Mouse (Mus musculus): ENCODE results near the gene Gab2.

DNA sequence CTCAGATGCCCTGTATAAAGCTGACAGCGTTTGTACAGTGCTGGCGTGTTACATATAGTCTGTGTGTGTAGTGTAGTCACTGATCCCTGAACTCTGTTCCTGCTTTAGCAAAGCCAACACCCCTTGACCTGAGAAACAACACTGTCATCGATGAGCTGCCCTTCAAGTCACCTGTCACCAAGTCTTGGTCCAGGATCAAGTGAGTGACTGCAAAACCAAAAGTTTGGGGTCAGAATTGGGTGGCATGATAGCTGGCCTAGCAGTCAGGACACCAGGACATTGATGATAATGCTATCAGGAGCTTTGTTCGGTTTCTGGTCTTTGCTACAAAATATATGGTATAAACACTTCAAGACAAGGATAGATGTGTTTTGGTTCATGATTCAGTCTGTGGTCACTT lies 220.9 kb downstream of the Gab2 start:
- no peak for TF ChIP-seq MAFK (IDR thresholded peaks at IDR 0.05; ENCODE audit: insufficient read depth, low read depth, low read length)
- TF ChIP-seq ZNF384 (IDR thresholded peaks at IDR 0.05; ENCODE audit: low read depth, low read length) = no peak
- no peak for TF ChIP-seq ZC3H11A (IDR thresholded peaks at IDR 0.05; ENCODE audit: borderline replicate concordance, low read depth, low read length)
- no peak for TF ChIP-seq HCFC1 (IDR thresholded peaks at IDR 0.05; ENCODE audit: borderline replicate concordance, insufficient read depth, low read length)

All from ES-E14 (cell line).